Mouse (Mus musculus) hindbrain, embryonic 13.5 days (tissue): ENCODE measurements around the gene Fnip2. TPM values are rescaled to one million over a fixed set of nuclear protein-coding genes. Genes with fewer than 3 reads are reported as not detected.

Experiments used
- ATAC-seq: fragments of 200-750 bp; cut with Nextera tagmentation; 2 replicates; pipeline ENCODE4 v1.8.0; 2017; ENCODE audit warnings: moderate TSS enrichment; ENCODE audit not compliant: low FRiP score
- H3K27ac ChIP-seq: fragments of 300-500 bp; sonication (generic); 2 replicates; pipeline ENCODE4 v1.5.1; 2015; ENCODE audit warnings: inconsistent platforms, mild to moderate bottlenecking, moderate library complexity
- H3K27me3 ChIP-seq: fragments of 300-500 bp; sonication (generic); 2 replicates; pipeline ENCODE4 v1.6.1; 2015; ENCODE audit warnings: mild to moderate bottlenecking, inconsistent platforms
- H3K36me3 ChIP-seq: fragments of 300-500 bp; sonication (generic); 2 replicates; pipeline ENCODE4 v1.6.1; 2015; ENCODE audit warnings: mild to moderate bottlenecking, inconsistent platforms
- H3K4me1 ChIP-seq: fragments of 300-500 bp; sonication (generic); replicated peaks from 2 replicates; pipeline ENCODE4 v1.6.1; 2015; ENCODE audit warnings: inconsistent platforms
- H3K4me2 ChIP-seq: fragments of 300-500 bp; sonication (generic); 2 replicates; pipeline ENCODE4 v1.6.1; 2015; ENCODE audit warnings: inconsistent platforms, mild to moderate bottlenecking, moderate library complexity
- H3K4me3 ChIP-seq: fragments of 300-500 bp; sonication (generic); 2 replicates; pipeline ENCODE4 v1.5.1; 2015; ENCODE audit warnings: mild to moderate bottlenecking, inconsistent platforms
- H3K9ac ChIP-seq: fragments of 300-500 bp; sonication (generic); 2 replicates; pipeline ENCODE4 v1.6.1; 2015; ENCODE audit warnings: mild to moderate bottlenecking, inconsistent platforms
- H3K9me3 ChIP-seq: fragments of 300-500 bp; sonication (generic); 2 replicates; pipeline ENCODE4 v1.6.1; 2016; ENCODE audit warnings: inconsistent platforms
- WGBS: fragments of 180-500 bp; shearing (Covaris S2); methylation state at CpG from one replicate; pipeline ENCODE4 v1.1.7; 2015; 5-methylcytosine and 5-hydroxymethylcytosine counted together
- polyA plus RNA-seq: library from polyadenylated mRNA; unstranded; fragments of >200 nt; fragmentation: Nextera tagmentation; extraction: Ambion mirVana; gene quantifications from 2 replicates; pipeline ENCODE4 v1.2.1, GENCODE M21; 2015

Fnip2 gene
- polyA plus RNA-seq, 1 experiment from 2014 or later: 4.7 TPM

GRCm38 (mm10) chr3:79415929-79416328, 151.7 kb downstream of the Fnip2 start:
- ATAC-seq: no peak
- Histone ChIP-seq H3K27me3 (no peaks in the 10 kb centered on the region), H3K9ac (no peak overlapping the region), H3K4me2 (no peak overlapping the region), H3K27ac (no peak overlapping the region), H3K4me3 (no peak overlapping the region), H3K4me1 (peaks cover 8% of the 10 kb centered on the region), H3K36me3 (no peaks in the 10 kb centered on the region), H3K9me3 (no peaks in the 10 kb centered on the region)

GRCm38 (mm10) chr3:79415081-79415480, 152.5 kb downstream of the Fnip2 start:
- Histone ChIP-seq H3K27me3 (no peaks in the 10 kb centered on the region), H3K4me1 (peaks cover 13% of the 10 kb centered on the region), H3K27ac (no peak overlapping the region), H3K4me3 (no peak overlapping the region), H3K9ac (no peak overlapping the region), H3K36me3 (no peaks in the 10 kb centered on the region), H3K9me3 (no peaks in the 10 kb centered on the region), H3K4me2 (no peak overlapping the region)
- 84% methylated on average over 5 of the region's 5 CpGs for WGBS
- ATAC-seq: no peak

GRCm38 (mm10) chr3:79413492-79413891, 154.1 kb downstream of the Fnip2 start:
- no peaks in the 10 kb centered on the region for H3K27me3 ChIP-seq
- H3K4me3 ChIP-seq: no peak overlapping the region
- H3K4me2 ChIP-seq: no peak overlapping the region
- no peak overlapping the region for H3K9ac ChIP-seq
- no peak for ATAC-seq
- H3K9me3 ChIP-seq: no peaks in the 10 kb centered on the region
- WGBS: 87% methylated on average over 1 of the region's 1 CpGs
- peaks cover 17% of the 10 kb centered on the region for H3K4me1 ChIP-seq
- H3K27ac ChIP-seq: no peak overlapping the region
- no peaks in the 10 kb centered on the region for H3K36me3 ChIP-seq

- no peak overlapping the region for H3K27ac ChIP-seq
- 84% methylated on average over 2 of the region's 2 CpGs for WGBS
- H3K4me1 ChIP-seq: peaks cover 10% of the 10 kb centered on the region
- H3K9ac ChIP-seq: no peak overlapping the region
- ATAC-seq: no peak
- H3K4me2 ChIP-seq: no peak overlapping the region
- no peaks in the 10 kb centered on the region for H3K27me3 ChIP-seq
- H3K9me3 ChIP-seq: no peaks in the 10 kb centered on the region
- no peak overlapping the region for H3K4me3 ChIP-seq
- H3K36me3 ChIP-seq: no peaks in the 10 kb centered on the region
Measured at GRCm38 (mm10) chr3:79411666-79412065, 155.9 kb downstream of the Fnip2 start.

- no peak for ATAC-seq
- Histone ChIP-seq H3K27me3 (no peaks in the 10 kb centered on the region), H3K4me1 (peaks cover 10% of the 10 kb centered on the region), H3K27ac (no peak overlapping the region), H3K9me3 (no peaks in the 10 kb centered on the region), H3K9ac (no peak overlapping the region), H3K4me3 (no peak overlapping the region), H3K4me2 (no peak overlapping the region), H3K36me3 (no peaks in the 10 kb centered on the region)
- 29% methylated on average over 5 of the region's 5 CpGs for WGBS
Measured at GRCm38 (mm10) chr3:79410629-79410995, 157.0 kb downstream of the Fnip2 start.

- no peaks in the 10 kb centered on the region for H3K27me3 ChIP-seq
- H3K9me3 ChIP-seq: no peaks in the 10 kb centered on the region
- no peaks in the 10 kb centered on the region for H3K36me3 ChIP-seq
- no peak overlapping the region for H3K4me3 ChIP-seq
- WGBS: 20% methylated on average over 10 of the region's 10 CpGs
- H3K27ac ChIP-seq: no peak overlapping the region
- H3K4me2 ChIP-seq: 0 out of 2 replicates have a peak overlapping the region, but pooled peaks have one; percentile 8
- no peak overlapping the region for H3K9ac ChIP-seq
- ATAC-seq: peak; percentile 65; the same call in 1 of the 2 replicates
- peaks cover 10% of the 10 kb centered on the region for H3K4me1 ChIP-seq
Measured at GRCm38 (mm10) chr3:79409927-79410628, 157.5 kb downstream of the Fnip2 start.

- 35% methylated on average over 4 of the region's 4 CpGs for WGBS
- H3K9ac ChIP-seq: no peak overlapping the region
- ATAC-seq: no peak
- H3K4me1 ChIP-seq: peaks cover 10% of the 10 kb centered on the region
- H3K4me2 ChIP-seq: no peak overlapping the region
- no peaks in the 10 kb centered on the region for H3K36me3 ChIP-seq
- H3K9me3 ChIP-seq: no peaks in the 10 kb centered on the region
- no peak overlapping the region for H3K27ac ChIP-seq
- H3K4me3 ChIP-seq: no peak overlapping the region
- no peaks in the 10 kb centered on the region for H3K27me3 ChIP-seq
Measured at GRCm38 (mm10) chr3:79408546-79408945, 159.1 kb downstream of the Fnip2 start.

Other genes starting within 250 kb of the Fnip2 start
- gene Gm17359, start 231.1 kb downstream of the Fnip2 start, polyA plus RNA-seq: 0.22 TPM in 1 of 2 replicates, not detected in the other
- gene Ppid, start 23.5 kb upstream of the Fnip2 start, polyA plus RNA-seq: 153 and 155 TPM in 2 replicates
- gene 4930579G24Rik, start 61.3 kb upstream of the Fnip2 start, polyA plus RNA-seq: 9.0 and 10.5 TPM in 2 replicates
- gene Etfdh, start 61.7 kb upstream of the Fnip2 start, polyA plus RNA-seq: 46.0 and 47.0 TPM in 2 replicates
- gene Rxfp1, start 170.1 kb upstream of the Fnip2 start, polyA plus RNA-seq: 0.04 TPM in 2 replicates